Mouse (Mus musculus): ENCODE results near the gene Fam13a.

The Fam13a gene

GRCm38 (mm10) chr6:58999044-58999453 is 25.3 kb downstream of the Fam13a start:
- no peak for DNase-seq (ENCODE audit: low spot score)

DNA sequence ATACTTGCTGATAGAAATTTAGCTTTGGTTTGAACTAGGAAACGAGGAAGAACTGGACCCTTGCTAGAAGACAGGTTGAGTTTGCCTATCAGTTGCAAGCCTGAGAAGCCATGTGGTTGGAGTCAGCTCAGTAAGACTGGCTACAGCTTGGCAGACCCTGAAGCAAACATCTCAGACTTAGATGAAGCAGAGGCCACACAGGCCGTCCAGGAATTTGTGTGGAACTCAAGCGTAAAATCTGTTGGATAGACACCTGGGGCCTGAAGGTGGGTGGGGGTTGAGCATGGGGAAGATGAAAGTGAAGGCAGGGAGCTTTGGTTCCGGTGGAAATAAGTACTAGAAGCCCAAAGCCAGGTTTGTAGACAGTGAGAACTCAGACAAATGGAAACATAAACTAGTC is 25.8 kb downstream of the Fam13a start:
- no peak for DNase-seq (ENCODE audit: low spot score)

- DNase-seq (ENCODE audit: low spot score) = no peak
Measured at GRCm38 (mm10) chr6:58989149-58989548, 35.2 kb downstream of the Fam13a start.

DNA sequence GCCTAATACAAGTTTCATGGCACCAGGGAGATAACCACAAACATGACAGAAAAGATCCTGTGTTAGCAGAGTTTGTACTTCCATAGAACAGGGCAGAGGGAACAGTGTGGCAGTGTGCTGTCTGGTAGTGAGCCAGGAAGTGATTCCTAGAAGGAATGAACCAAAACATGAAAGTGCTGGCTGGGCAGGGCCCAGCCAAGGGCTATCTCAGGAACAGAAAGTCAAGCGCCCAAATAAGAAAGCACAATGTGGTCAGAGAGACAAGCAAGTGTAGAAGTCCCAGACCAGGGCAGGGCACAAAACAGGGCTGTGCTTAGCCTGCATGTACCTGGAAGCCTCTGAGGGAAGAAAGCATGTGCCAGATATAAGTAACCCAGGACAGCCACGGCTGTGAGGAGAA is 35.6 kb downstream of the Fam13a start:
- no peak for DNase-seq (ENCODE audit: low spot score)

DNA sequence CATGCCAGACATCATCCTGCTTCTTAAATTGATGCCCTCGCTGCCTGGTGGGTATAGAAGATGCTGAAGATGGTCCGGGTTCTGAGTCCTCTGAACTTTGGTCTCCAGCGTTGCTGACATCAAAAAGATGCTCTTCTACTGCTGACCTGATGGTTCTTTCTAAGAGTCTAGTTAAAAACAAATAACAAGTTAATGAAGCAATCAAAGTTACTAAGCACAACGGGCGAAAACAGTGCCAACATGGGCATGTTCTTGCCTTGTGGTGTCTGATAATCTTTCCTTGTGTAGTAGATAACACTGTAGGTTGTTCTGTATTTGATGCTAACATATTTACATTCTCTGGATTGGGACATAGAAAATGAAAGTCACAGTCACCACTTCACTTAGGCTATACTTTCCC is 37.2 kb downstream of the Fam13a start:
- DNase-seq (ENCODE audit: low spot score) = no peak

DNA sequence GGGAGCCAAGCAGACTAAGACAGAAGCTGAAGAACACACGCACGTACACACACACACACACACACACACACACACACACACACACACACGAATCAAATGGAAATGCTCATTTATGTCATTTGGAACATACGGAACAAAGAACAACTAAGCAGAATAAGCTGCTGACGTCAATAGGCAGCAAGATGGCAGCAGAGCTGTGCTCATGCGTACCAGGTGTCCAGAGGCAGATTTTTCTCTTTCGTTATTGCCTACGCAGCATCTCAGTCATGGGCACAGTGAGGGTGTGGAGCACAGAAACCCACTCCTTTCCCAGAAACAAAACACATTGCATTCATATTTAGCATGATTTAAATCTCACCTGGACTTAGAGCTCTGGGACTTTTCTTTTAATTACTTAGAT is 39.2 kb downstream of the Fam13a start:
- DNase-seq (ENCODE audit: low spot score) = no peak

DNA sequence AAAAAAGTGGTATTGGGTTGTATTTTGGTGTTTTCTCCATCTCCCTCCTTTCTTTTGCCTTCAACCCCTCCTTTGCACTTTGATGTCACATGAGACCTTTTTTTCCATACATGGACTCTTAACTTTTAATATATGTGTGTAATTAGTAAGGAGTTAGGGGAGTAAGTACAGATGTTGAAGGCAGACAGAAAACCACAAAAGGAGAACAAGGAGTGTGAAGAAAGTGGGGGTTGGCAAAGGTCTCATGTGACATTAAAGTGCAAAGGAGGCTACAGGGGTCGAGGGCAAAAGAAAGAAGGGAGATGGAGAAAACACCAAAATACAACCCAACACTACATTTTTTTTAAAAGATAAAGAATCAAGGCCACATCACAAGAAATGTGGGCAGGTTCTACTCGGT is 49.1 kb downstream of the Fam13a start:
- no peak for DNase-seq (ENCODE audit: low spot score)

DNA sequence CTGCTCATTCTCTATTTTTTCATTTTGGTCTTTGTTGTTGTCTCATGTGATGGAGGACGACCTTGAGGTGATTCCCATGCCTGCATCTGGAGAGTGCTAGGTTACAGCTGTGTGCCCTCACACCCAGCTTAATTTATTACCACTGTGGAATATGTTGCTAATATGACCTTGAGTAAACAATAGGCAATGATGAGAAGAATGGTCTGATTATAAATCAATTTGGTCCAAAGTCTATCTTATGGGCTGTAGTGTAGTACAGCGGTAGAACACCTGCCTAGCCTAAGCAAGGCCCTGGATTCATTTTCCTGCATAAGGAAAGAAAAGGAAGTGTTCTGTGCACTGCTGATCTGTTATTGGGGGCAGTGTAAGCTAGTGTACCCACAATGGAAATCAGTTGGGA is 49.9 kb downstream of the Fam13a start:
- DNase-seq (ENCODE audit: low spot score) = no peak

GRCm38 (mm10) chr6:58972873-58973272 is 51.5 kb downstream of the Fam13a start:
- no peak for DNase-seq (ENCODE audit: low spot score)

DNA sequence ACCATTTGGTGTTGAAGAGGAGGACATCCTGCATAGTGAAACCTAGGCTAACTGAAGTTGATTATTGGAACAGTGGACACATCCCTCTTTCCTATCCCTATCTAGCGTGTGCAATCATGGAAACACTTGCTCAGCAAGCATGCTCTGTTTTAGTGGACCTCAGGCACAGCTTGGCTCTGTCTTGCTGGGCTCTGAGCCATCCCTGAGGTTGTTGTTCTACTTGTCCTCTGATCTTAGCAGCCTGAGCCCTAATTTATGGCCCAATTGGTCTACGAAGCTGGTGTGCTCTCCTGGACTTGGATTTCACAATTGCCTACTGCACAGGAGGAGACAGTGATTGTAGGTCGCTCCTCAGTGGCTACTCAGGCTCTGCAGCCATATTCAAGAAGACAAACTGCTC is 56.1 kb downstream of the Fam13a start:
- DNase-seq (ENCODE audit: low spot score) = no peak

DNA sequence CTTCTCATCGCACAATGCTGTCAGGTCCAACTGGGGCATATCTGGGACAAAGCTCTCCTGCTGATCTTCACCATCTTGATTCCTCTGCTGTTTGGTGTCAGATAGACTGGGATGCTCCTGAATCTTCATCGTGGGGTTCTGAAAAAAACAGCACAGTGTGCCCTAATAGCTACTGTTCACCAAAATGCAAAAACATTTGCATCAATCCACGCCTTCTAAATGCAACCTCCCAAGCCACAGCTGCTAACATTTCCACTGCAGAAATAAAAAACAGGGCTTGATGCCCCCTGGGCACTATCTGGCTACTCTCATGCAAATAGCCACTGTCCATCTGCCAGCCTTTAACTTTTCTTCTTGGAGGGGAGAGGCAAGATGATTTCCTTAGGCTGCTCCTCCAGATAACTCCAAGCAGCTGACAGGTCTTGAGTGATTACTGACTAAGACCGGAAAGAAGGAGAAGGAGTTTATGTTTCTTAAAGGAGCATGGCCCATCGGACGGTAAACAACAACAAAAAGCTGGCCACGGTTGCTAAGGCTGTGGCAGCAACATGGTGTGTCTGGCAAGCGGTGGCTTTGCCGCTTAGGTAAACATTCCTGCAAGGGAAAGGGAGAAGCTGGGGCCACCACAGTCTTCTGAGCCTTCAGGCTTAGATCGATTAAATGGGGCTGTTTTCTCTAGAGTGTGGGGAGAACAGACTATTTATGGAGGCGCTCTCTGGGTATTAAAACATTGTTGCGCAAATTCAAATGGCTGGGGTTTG is 59.1 kb downstream of the Fam13a start:
- no peak for DNase-seq (ENCODE audit: low spot score)

DNA sequence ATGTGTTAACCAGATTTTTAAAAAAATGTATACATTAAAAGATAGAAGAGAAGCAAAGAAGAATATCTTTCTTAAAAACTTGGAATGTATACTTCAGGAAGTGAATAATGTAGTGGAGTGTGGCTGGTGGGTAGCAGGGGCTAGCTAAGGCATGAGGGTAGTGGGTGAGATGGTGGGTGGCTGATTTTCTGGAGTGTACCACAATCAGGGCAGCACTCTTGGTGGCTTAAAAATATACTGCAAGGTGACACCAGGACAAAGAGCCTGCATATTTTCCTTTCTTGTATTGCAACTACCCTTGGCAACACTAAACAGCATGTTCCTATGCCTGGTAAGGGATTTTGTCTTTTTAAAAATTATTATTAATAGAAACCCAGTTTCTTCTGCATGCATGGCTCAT is 59.8 kb downstream of the Fam13a start:
- no peak for DNase-seq (ENCODE audit: low spot score)

GRCm38 (mm10) chr6:58964091-58964490 is 60.3 kb downstream of the Fam13a start:
- DNase-seq (ENCODE audit: low spot score) = no peak

DNA sequence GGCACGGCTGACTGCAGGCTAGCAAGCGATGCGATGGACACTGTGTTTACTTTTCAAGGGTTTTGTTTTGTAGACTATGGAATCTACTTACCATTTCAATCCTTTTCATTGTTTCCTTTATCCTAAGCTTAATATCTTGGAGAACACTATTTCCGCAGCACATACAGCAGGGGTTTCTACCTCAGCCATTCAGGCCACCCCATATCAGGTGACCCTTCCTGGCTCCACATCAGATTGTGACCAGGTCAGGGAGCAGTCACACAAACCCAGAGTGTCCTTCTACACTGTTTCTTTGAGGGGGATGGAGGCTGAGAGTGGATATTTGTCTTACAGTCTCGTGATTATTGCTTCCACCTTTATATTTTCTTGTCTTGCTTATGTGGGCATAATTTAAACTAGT is 61.7 kb downstream of the Fam13a start:
- no peak for DNase-seq (ENCODE audit: low spot score)

DNA sequence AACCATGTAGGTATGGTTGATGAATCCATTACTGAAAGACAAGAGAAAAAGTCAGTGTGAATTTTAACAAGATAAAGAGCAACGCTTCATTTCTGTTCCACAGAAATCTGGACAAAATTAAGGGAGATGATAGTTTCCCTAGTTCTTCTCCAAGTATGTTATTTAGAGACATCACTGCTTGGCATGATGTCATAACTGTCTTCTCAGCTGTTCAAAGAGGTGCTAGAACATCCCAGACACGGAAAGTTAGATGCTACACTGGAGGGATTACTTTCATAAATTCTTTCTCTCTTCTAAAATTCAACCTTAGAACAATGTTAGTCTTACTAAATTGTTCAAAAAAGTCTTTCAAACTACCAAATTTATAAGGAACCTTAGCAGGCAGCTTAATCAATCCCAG is 63.8 kb downstream of the Fam13a start:
- DNase-seq (ENCODE audit: low spot score) = no peak

DNA sequence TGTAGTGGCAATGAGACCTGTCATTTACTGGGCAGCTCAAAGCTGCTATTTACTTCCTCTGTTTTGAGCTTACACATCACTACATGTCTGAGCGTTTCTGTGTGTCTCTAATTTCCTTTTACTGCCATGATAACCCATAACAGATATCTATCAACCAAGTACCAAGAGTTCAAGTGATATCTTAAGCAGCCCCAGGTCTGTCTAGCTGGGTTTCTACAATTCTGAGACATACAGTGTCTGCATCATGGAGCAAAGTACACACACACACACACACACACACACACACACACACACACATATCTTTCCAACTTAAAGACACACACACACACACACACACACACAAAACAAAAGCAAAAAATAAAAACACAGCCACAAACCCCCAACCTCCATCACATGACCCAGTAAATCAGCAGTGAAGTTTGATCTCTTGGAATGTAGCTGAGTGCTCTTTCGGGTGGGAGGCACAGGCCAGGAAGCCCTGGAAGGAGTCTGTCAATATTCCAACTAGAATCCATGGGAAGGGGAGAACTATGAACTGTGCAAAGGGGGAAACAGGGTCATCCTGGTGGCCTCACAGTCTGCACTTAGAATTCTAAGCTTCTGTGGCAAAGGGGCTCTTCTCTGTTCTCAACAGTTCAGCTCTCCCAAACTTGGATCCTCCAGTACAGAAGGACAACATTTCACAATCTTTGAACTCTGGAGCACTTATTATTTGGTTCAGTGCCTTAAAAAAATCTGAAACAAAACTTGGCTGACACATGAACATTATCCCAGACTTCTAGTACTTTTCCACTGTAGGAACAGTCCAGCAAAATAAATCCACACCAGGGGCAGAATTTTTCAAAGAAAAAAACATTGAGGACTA is 73.0 kb downstream of the Fam13a start:
- DNase-seq (ENCODE audit: low spot score) = no peak

GRCm38 (mm10) chr6:58950410-58950809 is 73.9 kb downstream of the Fam13a start:
- DNase-seq (ENCODE audit: low spot score) = no peak

DNA sequence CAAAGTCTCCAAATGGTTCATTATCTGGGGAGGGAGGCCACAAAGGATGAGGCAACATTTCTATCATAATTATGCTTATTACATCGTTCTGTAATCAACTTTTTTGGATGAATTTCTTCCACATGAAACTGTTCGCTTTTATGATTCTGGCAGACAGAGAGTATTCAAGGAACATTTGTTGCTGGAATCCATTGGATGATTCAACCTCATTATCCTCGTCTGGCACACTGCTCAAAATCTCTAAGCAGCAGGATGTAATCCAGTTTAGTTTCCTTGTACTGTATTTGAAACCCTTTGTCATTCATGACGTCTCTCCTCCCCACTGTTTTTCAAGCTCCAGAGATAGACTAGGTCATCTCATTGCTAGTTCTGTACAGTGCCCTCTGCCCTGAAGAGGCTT is 77.5 kb downstream of the Fam13a start:
- DNase-seq (ENCODE audit: low spot score) = no peak

- DNase-seq (ENCODE audit: low spot score) = no peak
Measured at GRCm38 (mm10) chr6:58946246-58946645, 78.1 kb downstream of the Fam13a start.

GRCm38 (mm10) chr6:58943958-58944357 is 80.4 kb downstream of the Fam13a start:
- DNase-seq (ENCODE audit: low spot score) = no peak

GRCm38 (mm10) chr6:58942276-58942675 is 82.1 kb downstream of the Fam13a start:
- DNase-seq (ENCODE audit: low spot score) = no peak

DNA sequence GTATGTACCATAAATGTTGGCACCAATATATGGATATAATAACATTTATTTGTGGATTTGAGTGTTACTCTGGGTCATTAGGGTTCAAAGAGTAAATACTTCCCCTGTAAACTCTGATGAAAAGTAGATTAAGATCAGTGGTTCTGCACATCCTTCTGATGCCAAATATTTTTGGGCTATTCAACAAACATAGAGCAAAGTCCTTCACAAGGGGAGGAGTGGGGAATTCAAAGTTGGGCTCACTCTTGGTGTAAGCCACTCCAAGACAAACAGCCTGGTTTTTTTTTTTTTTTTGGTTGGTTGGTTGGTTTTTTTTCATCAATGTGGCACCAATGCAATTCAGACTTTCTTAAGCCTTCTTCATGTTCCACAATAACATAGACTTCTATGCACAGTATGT is 86.6 kb downstream of the Fam13a start:
- no peak for DNase-seq (ENCODE audit: low spot score)

- DNase-seq (ENCODE audit: low spot score) = no peak
Measured at GRCm38 (mm10) chr6:58934144-58934543, 90.2 kb downstream of the Fam13a start.

Data from ovary, postnatal 36 days (tissue).